Mouse (Mus musculus) embryonic stem cell, embryonic (primary cell): ENCODE measurements around the gene Bcl7c.
"Not testable (repeated sequence)": the region's sequence is repeated elsewhere in the genome, so short reads cannot be mapped to it uniquely, and the experiment has no call there.

Experiments used
- CTCF ChIA-PET, 4 experiments: fragments of 300-600 bp in 2 of 4; fragments of 350-600 bp in 2 of 4; sonication (Branson Sonifier 250); formaldehyde crosslinking; loops; one replicate each; lab custom pipeline; 2022; ENCODE audit warnings: inconsistent platforms in 2 of 4; lab: Charles Lee
- POLR2A ChIA-PET, 4 experiments: fragments of 300-600 bp in 2 of 4; fragments of 350-600 bp in 2 of 4; sonication (Branson Sonifier 250); formaldehyde crosslinking; loops; one replicate each; lab custom pipeline; 2022; ENCODE audit warnings: antibody characterized with exemption in 4 of 4, inconsistent platforms in 1 of 4; lab: Charles Lee

Bcl7c gene

GRCm38 (mm10) chr7:127732066-127732465 is 23.3 kb upstream of the Bcl7c start, which contains the start of gene Ctf2:
Gene Ctf2, minus strand, starts transcription at chr7:127732166.
- CTCF ChIA-PET, POLR2A ChIA-PET: not testable (repeated sequence)

GRCm38 (mm10) chr7:127730170-127730569 is 21.4 kb upstream of the Bcl7c start:
- POLR2A ChIA-PET, result interaction anchor here in 3 of 4 experiments (0.6 to 2.6 kb wide), 10 partner anchors 9 to 236 kb away, joined by 3 to 8 read pairs (median 4); partner anchors contain the start of genes Fbxl19 (in 2 of the 3) and Ctf1 (in 1 of the 3)

GRCm38 (mm10) chr7:127727898-127728297 is 19.2 kb upstream of the Bcl7c start:
- CTCF ChIA-PET, result interaction anchor here (0.5 to 2.3 kb wide), 52 partner anchors 11 to 1325 kb away, joined by 3 to 19 read pairs (median 5); partner anchors contain the start of genes Fbxl19 (in 4 of the 4), Ctf1 (in 2 of the 4), Stx1b (in 1 of the 4) and Stx4a (in 1 of the 4)
- POLR2A ChIA-PET, result interaction anchor here (0.5 to 2.6 kb wide), 32 partner anchors 8 to 1226 kb away, joined by 3 to 11 read pairs (median 3); partner anchors contain the start of genes Ccdc189 (in 1 of the 4), Ctf1 (in 1 of the 4), Fbxl19 (in 1 of the 4) and Rnf40 (in 1 of the 4)

More at GRCm38 (mm10) chr7:127730170-127730569, 21.4 kb upstream of the Bcl7c start:
- CTCF ChIA-PET, result interaction anchor here in 2 of 4 experiments (0.6 to 1.7 kb wide), 4 partner anchors 18 to 86 kb away, joined by 3 to 5 read pairs (median 4); no protein-coding TSS in a partner anchor

- ChIA-PET POLR2A (interaction anchor here in 2 of 4 experiments (0.5 to 2.3 kb wide), 5 partner anchors 9 to 242 kb away, joined by 3 to 14 read pairs (median 3); partner anchors contain the start of genes Ctf1 (in 1 of the 2) and Fbxl19 (in 1 of the 2)), CTCF (interaction anchor here in 3 of 4 experiments (0.9 to 2.1 kb wide), 4 partner anchors 9 to 75 kb away, joined by 3 to 7 read pairs (median 4); partner anchors contain the start of genes Fbxl19 (in 1 of the 3) and Hsd3b7 (in 1 of the 3))
Observed at GRCm38 (mm10) chr7:127725924-127726323, 17.2 kb upstream of the Bcl7c start.

- ChIA-PET CTCF (interaction anchor here in 2 of 4 experiments (0.9 to 2.1 kb wide), 3 partner anchors 19 to 68 kb away, joined by 3 to 5 read pairs (median 4); partner anchors contain the start of gene Fbxl19 (in 1 of the 2)), POLR2A (interaction anchor here in 2 of 4 experiments (0.5 to 3.2 kb wide), 5 partner anchors 12 to 243 kb away, joined by 3 to 14 read pairs (median 3); partner anchors contain the start of genes Bcl7c (in 1 of the 2), Ctf1 (in 1 of the 2) and Fbxl19 (in 1 of the 2))
Observed at GRCm38 (mm10) chr7:127725490-127725889, 16.8 kb upstream of the Bcl7c start.

GRCm38 (mm10) chr7:127719258-127719657 is 10.5 kb upstream of the Bcl7c start:
- CTCF ChIA-PET, result interaction anchor here in 2 of 4 experiments (0.8 to 1.6 kb wide), 3 partner anchors 10 to 441 kb away, joined by 3 to 6 read pairs (median 4); partner anchors contain the start of gene Bcl7c (in 1 of the 2)
- POLR2A ChIA-PET, result interaction anchor here in 2 of 4 experiments (0.5 to 1.0 kb wide), 5 partner anchors 9 to 92 kb away, joined by 3 to 5 read pairs (median 4); no protein-coding TSS in a partner anchor

GRCm38 (mm10) chr7:127718339-127718738 is 9.6 kb upstream of the Bcl7c start:
- ChIA-PET CTCF (interaction anchor here in 3 of 4 experiments (0.5 to 12.8 kb wide), 5 partner anchors 26 to 1716 kb away, joined by 4 to 144 read pairs (median 7); partner anchors contain the start of gene Fbxl19 (in 1 of the 3)), POLR2A (interaction anchor here (0.6 to 2.6 kb wide), 9 partner anchors 11 to 164 kb away, joined by 3 to 14 read pairs (median 4); partner anchors contain the start of gene Bcl7c (in 1 of the 4))

GRCm38 (mm10) chr7:127716992-127717391 is 8.3 kb upstream of the Bcl7c start:
- ChIA-PET POLR2A (interaction anchor here (0.6 to 2.6 kb wide), 25 partner anchors 8 to 371 kb away, joined by 3 to 14 read pairs (median 4); partner anchors contain the start of genes Bcl7c (in 2 of the 4), Setd1a (in 1 of the 4), Zfp646 (in 1 of the 4) and Zfp668 (in 1 of the 4)), CTCF (interaction anchor here (0.6 to 12.8 kb wide), 24 partner anchors 9 to 555 kb away, joined by 3 to 144 read pairs (median 5); partner anchors contain the start of genes Bcl7c (in 2 of the 4) and Fbxl19 (in 2 of the 4))

- POLR2A ChIA-PET, result interaction anchor here in 3 of 4 experiments (0.6 to 3.6 kb wide), 7 partner anchors 9 to 898 kb away, joined by 4 to 11 read pairs (median 6); partner anchors contain the start of gene Orai3 (in 2 of the 3)
- CTCF ChIA-PET, result interaction anchor here in 3 of 4 experiments (0.6 to 12.8 kb wide), 6 partner anchors 9 to 221 kb away, joined by 3 to 144 read pairs (median 5); no protein-coding TSS in a partner anchor
Observed at GRCm38 (mm10) chr7:127714816-127715215, 6.1 kb upstream of the Bcl7c start.

GRCm38 (mm10) chr7:127712461-127713385 is 4.0 kb upstream of the Bcl7c start, which contains the start of gene Ctf1:
Gene Ctf1, plus strand, starts transcription at chr7:127712736.
- POLR2A ChIA-PET, result interaction anchor here (0.5 to 3.8 kb wide), 74 partner anchors 9 to 459 kb away, joined by 3 to 39 read pairs (median 4); partner anchors contain the start of genes Fbxl19 (in 3 of the 4), Kat8 (in 2 of the 4), Orai3 (in 2 of the 4) and Setd1a (in 2 of the 4)

GRCm38 (mm10) chr7:127711456-127711855 is 2.7 kb upstream of the Bcl7c start:
- ChIA-PET POLR2A (interaction anchor here in 3 of 4 experiments (0.5 to 3.8 kb wide), 22 partner anchors 10 to 365 kb away, joined by 3 to 39 read pairs (median 8); partner anchors contain the start of genes Bckdk (in 1 of the 3), Fbxl19 (in 1 of the 3), Fus (in 1 of the 3) and Orai3 (in 1 of the 3)), CTCF (interaction anchor here (0.6 to 12.8 kb wide), 7 partner anchors 8 to 91 kb away, joined by 3 to 144 read pairs (median 4); no protein-coding TSS in a partner anchor)

More at GRCm38 (mm10) chr7:127712461-127713385, 4.0 kb upstream of the Bcl7c start, which contains the start of gene Ctf1:
- CTCF ChIA-PET, result interaction anchor here in 3 of 4 experiments (0.6 to 12.8 kb wide), 18 partner anchors 10 to 297 kb away, joined by 3 to 144 read pairs (median 5); partner anchors contain the start of genes Fbxl19 (in 1 of the 3) and Hsd3b7 (in 1 of the 3)

GRCm38 (mm10) chr7:127711031-127711430 is 2.3 kb upstream of the Bcl7c start:
- ChIA-PET POLR2A (interaction anchor here in 3 of 4 experiments (0.6 to 7.3 kb wide), 13 partner anchors 11 to 804 kb away, joined by 3 to 70 read pairs (median 11); partner anchors contain the start of genes Ccdc189 (in 1 of the 3), Fbxl19 (in 1 of the 3), Fus (in 1 of the 3) and Rnf40 (in 1 of the 3)), CTCF (interaction anchor here in 3 of 4 experiments (0.6 to 12.8 kb wide), 5 partner anchors 17 to 36 kb away, joined by 3 to 144 read pairs (median 7); no protein-coding TSS in a partner anchor)

- ChIA-PET POLR2A (interaction anchor here in 3 of 4 experiments (0.6 to 7.3 kb wide), 36 partner anchors 8 to 319 kb away, joined by 3 to 70 read pairs (median 4); partner anchors contain the start of genes Bckdk (in 1 of the 3), Ccdc189 (in 1 of the 3), Fus (in 1 of the 3) and Kat8 (in 1 of the 3)), CTCF (interaction anchor here (0.5 to 12.8 kb wide), 31 partner anchors 8 to 430 kb away, joined by 3 to 144 read pairs (median 5); partner anchors contain the start of genes Ccdc189 (in 1 of the 4) and Rnf40 (in 1 of the 4))
Observed at GRCm38 (mm10) chr7:127709261-127709979, 687 bp upstream of the Bcl7c start.

- CTCF ChIA-PET, result interaction anchor here (0.6 to 12.8 kb wide), 22 partner anchors 9 to 309 kb away, joined by 3 to 144 read pairs (median 6); partner anchors contain the start of gene Hsd3b7 (in 1 of the 4)
- POLR2A ChIA-PET, result interaction anchor here (0.6 to 7.3 kb wide), 53 partner anchors 9 to 530 kb away, joined by 3 to 70 read pairs (median 4); partner anchors contain the start of genes Fus (in 2 of the 4), 9130023H24Rik (in 1 of the 4), Bckdk (in 1 of the 4) and Ccdc189 (in 1 of the 4)
Observed at GRCm38 (mm10) chr7:127707957-127708206, 851 bp downstream of the Bcl7c start.
